Mouse (Mus musculus): ENCODE measurements at regions not wholly inside any gene's neighbourhood (a gene's known extent, or its start where the extent isn't known, plus 50 kb on each side); places are given as distances from the start of the nearest gene placed in this dataset.

- no peak for DNase-seq (ENCODE audit: low spot score)
Measured at GRCm38 (mm10) chr9:94467846-94468245, 70.0 kb downstream of the 1190002N15Rik start.

- DNase-seq (ENCODE audit: low spot score) = no peak
Measured at GRCm38 (mm10) chr9:94456085-94456531, 81.8 kb downstream of the 1190002N15Rik start.

GRCm38 (mm10) chr9:94455466-94455865, 82.4 kb downstream of the 1190002N15Rik start:
- no peak for DNase-seq (ENCODE audit: low spot score)

- DNase-seq (ENCODE audit: low spot score) = no peak
Measured at GRCm38 (mm10) chr9:94449911-94450310, 88.0 kb downstream of the 1190002N15Rik start.

GRCm38 (mm10) chr9:94446182-94446763, 91.6 kb downstream of the 1190002N15Rik start:
- DNase-seq (ENCODE audit: low spot score) = no peak

- DNase-seq (ENCODE audit: low spot score) = no peak
Measured at GRCm38 (mm10) chr9:94444140-94444789, 93.6 kb downstream of the 1190002N15Rik start.

- no peak for DNase-seq (ENCODE audit: low spot score)
Measured at GRCm38 (mm10) chr9:94441393-94441792, 96.5 kb downstream of the 1190002N15Rik start.

GRCm38 (mm10) chr9:94433468-94433867, 104.4 kb downstream of the 1190002N15Rik start:
- no peak for DNase-seq (ENCODE audit: low spot score)

- no peak for DNase-seq (ENCODE audit: low spot score)
Measured at GRCm38 (mm10) chr9:94432144-94432747, 105.6 kb downstream of the 1190002N15Rik start.

GRCm38 (mm10) chr9:94431540-94431939, 106.3 kb downstream of the 1190002N15Rik start:
- no peak for DNase-seq (ENCODE audit: low spot score)

GRCm38 (mm10) chr9:94430996-94431395, 106.9 kb downstream of the 1190002N15Rik start:
- no peak for DNase-seq (ENCODE audit: low spot score)

- no peak for DNase-seq (ENCODE audit: low spot score)
Measured at GRCm38 (mm10) chr9:94426740-94427139, 111.1 kb downstream of the 1190002N15Rik start.

GRCm38 (mm10) chr9:94425804-94426203, 112.1 kb downstream of the 1190002N15Rik start:
- no peak for DNase-seq (ENCODE audit: low spot score)

GRCm38 (mm10) chr9:94424438-94425135, 113.3 kb downstream of the 1190002N15Rik start:
- DNase-seq (ENCODE audit: low spot score) = no peak

- no peak for DNase-seq (ENCODE audit: low spot score)
Measured at GRCm38 (mm10) chr9:94410546-94410945, 127.3 kb downstream of the 1190002N15Rik start.

GRCm38 (mm10) chr9:94410042-94410441, 127.8 kb downstream of the 1190002N15Rik start:
- DNase-seq (ENCODE audit: low spot score) = no peak

- DNase-seq (ENCODE audit: low spot score) = no peak
Measured at GRCm38 (mm10) chr9:94408635-94409323, 129.1 kb downstream of the 1190002N15Rik start.

GRCm38 (mm10) chr9:94407671-94408070, 130.2 kb downstream of the 1190002N15Rik start:
- no peak for DNase-seq (ENCODE audit: low spot score)

- DNase-seq (ENCODE audit: low spot score) = no peak
Measured at GRCm38 (mm10) chr9:94404551-94404950, 133.3 kb downstream of the 1190002N15Rik start.

GRCm38 (mm10) chr9:94400596-94400995, 137.3 kb downstream of the 1190002N15Rik start:
- no peak for DNase-seq (ENCODE audit: low spot score)

- no peak for DNase-seq (ENCODE audit: low spot score)
Measured at GRCm38 (mm10) chr9:94395215-94395614, 142.7 kb downstream of the 1190002N15Rik start.

GRCm38 (mm10) chr9:94386190-94386589, 151.7 kb downstream of the 1190002N15Rik start:
- no peak for DNase-seq (ENCODE audit: low spot score)

All from left cerebral cortex, adult 11 months (tissue).